Mouse (Mus musculus): ENCODE results near the gene Fam189a1. TPM values are rescaled to one million over a fixed set of nuclear protein-coding genes. Genes with fewer than 3 reads are reported as not detected.

Gene Fam189a1
- polyA plus RNA-seq, 1 experiment: not detected

DNA sequence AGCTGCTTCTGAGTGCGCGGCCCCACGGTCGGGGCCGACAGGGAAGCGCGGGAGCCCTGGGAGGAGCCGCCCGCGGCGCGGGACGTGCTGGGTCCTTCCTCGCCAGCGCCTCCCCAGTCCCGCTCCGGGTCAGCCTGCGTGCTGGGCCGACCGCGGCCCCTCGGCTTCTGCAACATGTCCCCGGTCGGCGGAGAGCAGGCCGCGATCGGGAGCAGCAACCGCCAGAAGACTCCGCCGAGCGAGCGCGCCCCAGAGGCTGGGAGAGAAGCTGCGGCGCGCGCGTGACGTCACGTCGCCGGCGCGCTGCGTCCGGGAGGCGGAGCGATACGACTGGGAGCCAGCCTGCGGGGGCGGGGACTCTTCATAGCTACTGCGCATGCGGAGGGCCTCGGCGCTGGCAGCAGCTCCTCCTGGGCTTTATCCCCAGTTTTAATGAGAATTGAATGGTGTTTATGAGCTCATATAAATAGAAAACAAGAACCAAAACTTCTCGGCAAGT, 283.6 kb downstream of the Fam189a1 start, which contains the start of gene Nsmce3:
Gene Nsmce3 (minus strand): TSS at position 255 of the 499 bp plus-strand sequence.
- H3K4me3 ChIP-seq (ENCODE audit: insufficient read depth, low read depth, low read length): peak within 1 kb of the TSS; percentile 96
- H3K27ac ChIP-seq (replicated peaks; ENCODE audit: low read depth, low read length): peak within 1 kb of the TSS; percentile 71
- H3K4me1 ChIP-seq (ENCODE audit: control insufficient read depth, insufficient read depth, insufficient read length, low read length): peaks cover 6% of the 10 kb centered on the region

GRCm38 (mm10) chr7:64871987-64872742, 284.2 kb downstream of the Fam189a1 start:
- H3K27ac ChIP-seq (replicated peaks; ENCODE audit: low read depth, low read length): peak overlapping the region; percentile 71
- peak overlapping the region; percentile 96 for H3K4me3 ChIP-seq (ENCODE audit: insufficient read depth, low read depth, low read length)
- H3K4me1 ChIP-seq (ENCODE audit: control insufficient read depth, insufficient read depth, insufficient read length, low read length): peaks cover 6% of the 10 kb centered on the region

DNA sequence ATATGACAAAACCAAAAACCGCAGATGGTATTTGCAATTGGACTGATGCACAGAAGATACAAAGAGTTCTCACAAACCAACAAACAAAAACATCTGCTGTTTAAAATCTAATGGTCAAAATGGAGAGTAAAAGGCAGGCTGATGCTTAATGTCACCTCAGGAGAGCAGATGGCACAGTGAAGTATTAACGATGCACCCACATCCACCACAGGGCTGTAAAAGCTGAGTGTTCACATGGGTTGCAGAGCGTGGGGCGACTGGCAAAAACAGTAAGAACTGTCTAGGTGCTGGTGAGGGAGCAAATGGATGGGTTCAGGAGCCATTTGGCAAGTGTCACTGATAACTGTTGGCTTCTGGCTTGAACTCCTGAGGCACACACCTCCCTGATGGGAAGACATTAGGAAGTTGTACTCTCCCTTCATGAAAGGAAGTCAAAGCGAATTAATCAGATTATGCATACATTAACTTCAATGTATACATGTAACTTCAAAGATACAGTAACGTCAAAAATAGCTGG, 286.8 kb downstream of the Fam189a1 start:
- Histone ChIP-seq H3K4me3 (ENCODE audit: insufficient read depth, low read depth, low read length) (no peak overlapping the region), H3K4me1 (ENCODE audit: control insufficient read depth, insufficient read depth, insufficient read length, low read length) (peaks cover 6% of the 10 kb centered on the region), H3K27ac (replicated peaks; ENCODE audit: low read depth, low read length) (no peak overlapping the region)

GRCm38 (mm10) chr7:64863538-64863937, 292.8 kb downstream of the Fam189a1 start:
- Histone ChIP-seq H3K4me1 (ENCODE audit: control insufficient read depth, insufficient read depth, insufficient read length, low read length) (no peaks in the 10 kb centered on the region), H3K4me3 (ENCODE audit: insufficient read depth, low read depth, low read length) (no peak overlapping the region), H3K27ac (replicated peaks; ENCODE audit: low read depth, low read length) (no peak overlapping the region)

- H3K4me1 ChIP-seq (ENCODE audit: control insufficient read depth, insufficient read depth, insufficient read length, low read length): no peaks in the 10 kb centered on the region
- H3K27ac ChIP-seq (replicated peaks; ENCODE audit: low read depth, low read length): no peak overlapping the region
- no peak overlapping the region for H3K4me3 ChIP-seq (ENCODE audit: insufficient read depth, low read depth, low read length)
Observed at GRCm38 (mm10) chr7:64862978-64863377, 293.4 kb downstream of the Fam189a1 start.

GRCm38 (mm10) chr7:64856526-64857082, 299.8 kb downstream of the Fam189a1 start:
- Histone ChIP-seq H3K27ac (replicated peaks; ENCODE audit: low read depth, low read length) (no peak overlapping the region), H3K4me3 (ENCODE audit: insufficient read depth, low read depth, low read length) (0 out of 2 replicates have a peak overlapping the region, but pooled peaks have one; percentile 5)

DNA sequence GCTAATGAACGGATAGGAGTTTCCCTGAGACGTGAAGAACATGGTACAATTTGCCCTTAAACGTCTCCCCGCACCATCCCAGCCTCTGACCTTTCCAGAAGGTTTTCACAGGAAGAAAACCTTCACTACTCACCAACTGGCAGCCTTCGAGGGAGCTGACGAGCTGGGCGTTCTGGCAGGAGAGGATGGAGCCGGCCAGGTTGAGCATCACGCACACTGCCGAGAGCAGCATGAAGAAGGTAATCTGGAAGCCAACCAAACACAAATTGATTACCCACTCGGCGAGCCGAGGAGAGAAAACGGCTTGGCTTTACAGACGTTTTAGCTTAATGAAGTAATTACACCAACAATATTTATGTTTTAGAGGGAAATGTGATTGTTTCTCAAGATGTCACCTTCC, 300.4 kb downstream of the Fam189a1 start:
- Histone ChIP-seq H3K4me1 (ENCODE audit: control insufficient read depth, insufficient read depth, insufficient read length, low read length) (no peaks in the 10 kb centered on the region), H3K4me3 (ENCODE audit: insufficient read depth, low read depth, low read length) (no peak overlapping the region), H3K27ac (replicated peaks; ENCODE audit: low read depth, low read length) (no peak overlapping the region)

More at GRCm38 (mm10) chr7:64856526-64857082, 299.8 kb downstream of the Fam189a1 start:
- no peaks in the 10 kb centered on the region for H3K4me1 ChIP-seq (ENCODE audit: control insufficient read depth, insufficient read depth, insufficient read length, low read length)

DNA sequence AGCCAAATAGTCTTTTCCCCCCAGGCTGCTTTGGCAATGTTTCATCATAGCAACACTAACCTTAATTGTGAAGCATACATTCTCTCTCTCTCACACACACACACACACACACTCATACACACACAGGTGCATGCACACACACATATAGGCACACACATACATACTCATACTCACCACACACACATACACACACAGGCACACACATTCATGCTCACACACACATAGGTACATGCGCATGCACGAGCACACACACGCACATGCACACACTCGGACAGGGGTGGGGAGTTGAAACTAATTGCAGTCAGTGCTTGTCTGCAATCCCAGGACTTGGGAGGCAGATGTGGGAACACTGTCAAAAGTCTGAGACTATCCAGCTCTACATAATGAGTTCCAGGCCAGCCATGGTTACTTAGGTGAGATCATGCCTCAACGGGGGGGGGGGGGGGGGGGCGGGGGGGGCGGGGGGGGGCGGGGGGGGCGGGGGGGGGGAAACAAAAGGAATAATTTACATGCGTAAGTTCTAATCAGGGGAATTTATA, 300.9 kb downstream of the Fam189a1 start:
- Histone ChIP-seq H3K4me3 (ENCODE audit: insufficient read depth, low read depth, low read length) (no peak overlapping the region), H3K4me1 (ENCODE audit: control insufficient read depth, insufficient read depth, insufficient read length, low read length) (no peaks in the 10 kb centered on the region), H3K27ac (replicated peaks; ENCODE audit: low read depth, low read length) (no peak overlapping the region)

DNA sequence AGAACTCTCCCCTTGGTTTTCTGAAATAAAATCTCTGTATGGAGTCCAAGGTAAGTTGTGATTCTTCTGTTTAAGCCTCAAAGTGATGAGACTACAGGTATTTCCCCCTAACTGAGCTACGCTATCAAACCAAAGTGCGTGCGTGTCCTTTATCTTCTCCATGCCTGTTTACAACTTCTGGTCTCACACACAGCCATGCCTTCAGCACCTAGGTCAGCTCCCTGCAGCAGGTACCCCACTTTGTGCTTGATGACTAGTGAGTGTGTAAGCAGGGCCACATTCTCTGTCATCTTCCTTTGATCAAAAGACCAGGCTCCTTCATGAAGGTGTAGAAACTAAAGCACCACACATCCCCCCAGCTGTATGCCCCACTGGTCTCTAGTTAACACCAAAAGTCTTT, 305.6 kb downstream of the Fam189a1 start:
- no peak overlapping the region for H3K4me3 ChIP-seq (ENCODE audit: insufficient read depth, low read depth, low read length)
- H3K4me1 ChIP-seq (ENCODE audit: control insufficient read depth, insufficient read depth, insufficient read length, low read length): no peaks in the 10 kb centered on the region
- H3K27ac ChIP-seq (replicated peaks; ENCODE audit: low read depth, low read length): no peak overlapping the region

DNA sequence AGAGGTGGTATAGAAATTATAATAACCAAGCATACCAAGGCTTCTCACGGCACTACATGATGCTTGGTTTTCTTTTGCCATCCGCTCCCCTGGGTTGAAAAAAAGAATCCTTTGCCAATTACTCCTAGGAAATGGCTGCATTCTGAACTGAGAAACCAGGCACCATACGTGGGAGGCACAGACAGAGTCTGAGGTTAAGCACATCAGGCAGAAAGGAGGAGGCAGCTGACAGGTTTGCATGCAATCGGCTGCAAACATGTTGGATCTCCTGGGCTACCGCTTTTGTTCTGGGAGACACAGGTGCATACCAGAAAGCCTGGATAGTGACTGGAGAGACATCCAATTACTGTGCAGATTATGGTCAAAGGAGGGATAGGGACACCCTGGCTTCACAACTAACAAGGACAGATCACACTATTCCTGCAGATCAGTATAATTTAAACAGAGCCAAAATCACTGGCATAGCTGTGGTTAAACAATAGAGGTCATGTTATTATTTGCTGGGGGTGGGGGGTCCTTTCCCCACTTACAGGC, 308.9 kb downstream of the Fam189a1 start:
- Histone ChIP-seq H3K4me1 (ENCODE audit: control insufficient read depth, insufficient read depth, insufficient read length, low read length) (no peaks in the 10 kb centered on the region), H3K4me3 (ENCODE audit: insufficient read depth, low read depth, low read length) (no peak overlapping the region), H3K27ac (replicated peaks; ENCODE audit: low read depth, low read length) (no peak overlapping the region)

DNA sequence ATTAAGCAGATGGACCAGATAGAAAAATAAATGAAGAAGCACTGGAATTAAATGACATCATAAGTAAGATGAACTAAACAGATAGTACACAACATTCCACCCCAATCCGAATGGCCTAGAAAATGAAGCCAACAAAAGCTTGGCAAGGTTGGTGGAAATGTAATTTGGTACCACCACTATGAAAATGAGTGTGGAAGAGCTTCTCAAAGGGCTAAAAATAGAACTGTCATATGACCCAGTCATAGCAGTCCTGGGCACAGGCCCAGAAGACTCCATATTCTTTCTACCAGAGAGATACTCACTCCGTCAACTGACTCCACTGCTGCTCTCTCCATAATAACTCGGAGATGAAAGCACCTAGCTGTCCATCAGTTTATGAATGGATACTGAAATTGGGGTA, 310.3 kb downstream of the Fam189a1 start:
- Histone ChIP-seq H3K4me3 (ENCODE audit: insufficient read depth, low read depth, low read length) (no peak overlapping the region), H3K4me1 (ENCODE audit: control insufficient read depth, insufficient read depth, insufficient read length, low read length) (no peaks in the 10 kb centered on the region), H3K27ac (replicated peaks; ENCODE audit: low read depth, low read length) (no peak overlapping the region)

DNA sequence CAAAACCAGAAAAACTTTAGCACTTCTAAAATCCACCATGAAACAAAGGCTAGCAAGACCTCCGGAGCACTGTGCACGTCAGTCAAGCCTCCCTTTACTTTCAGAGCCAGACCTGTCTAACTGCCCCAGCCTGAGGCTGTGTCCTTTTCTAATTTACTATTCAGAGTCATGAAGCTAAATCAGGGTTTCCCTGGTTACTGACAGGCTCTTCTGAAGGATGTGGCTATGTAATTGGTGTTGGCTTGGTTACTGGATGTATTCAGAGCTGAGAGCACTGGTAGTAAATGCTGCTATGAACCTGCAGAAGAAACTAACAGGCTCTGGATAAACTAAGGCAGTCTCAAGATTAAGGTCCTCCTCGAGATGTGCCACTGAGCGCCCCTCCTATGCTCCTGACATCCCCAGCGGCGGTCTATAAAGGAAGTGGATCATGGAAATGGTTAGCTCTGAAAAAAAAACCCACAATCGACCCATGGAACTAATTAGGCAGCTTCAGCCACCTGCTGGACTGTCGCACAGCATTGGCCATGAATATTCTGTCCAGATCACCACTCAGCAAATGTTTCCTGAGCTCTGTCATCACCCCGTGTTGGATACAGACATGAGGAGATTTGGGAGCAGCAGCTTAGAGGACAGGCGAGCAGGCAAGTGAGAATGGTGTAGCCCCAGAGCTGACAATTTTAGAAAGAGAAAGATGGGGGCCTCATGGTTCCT, 315.3 kb downstream of the Fam189a1 start:
- Histone ChIP-seq H3K27ac (replicated peaks; ENCODE audit: low read depth, low read length) (no peak overlapping the region), H3K4me3 (ENCODE audit: insufficient read depth, low read depth, low read length) (no peak overlapping the region), H3K4me1 (ENCODE audit: control insufficient read depth, insufficient read depth, insufficient read length, low read length) (no peaks in the 10 kb centered on the region)

DNA sequence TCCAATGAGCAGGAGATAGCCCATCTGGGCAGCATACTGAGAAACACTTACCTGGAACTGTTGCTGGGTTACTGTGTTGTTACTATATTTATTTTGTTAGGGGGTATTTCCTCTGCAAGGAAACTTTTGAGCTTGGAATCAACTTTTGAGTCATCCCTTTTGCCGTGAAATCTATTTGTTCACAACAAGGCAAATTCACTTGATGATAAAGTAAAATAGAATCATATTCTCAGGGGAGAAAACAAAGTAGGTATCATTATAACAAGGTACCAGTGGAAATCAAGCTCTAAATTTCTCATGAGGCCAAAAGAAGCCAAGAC, 315.8 kb downstream of the Fam189a1 start:
- Histone ChIP-seq H3K4me3 (ENCODE audit: insufficient read depth, low read depth, low read length) (no peak overlapping the region), H3K4me1 (ENCODE audit: control insufficient read depth, insufficient read depth, insufficient read length, low read length) (no peaks in the 10 kb centered on the region), H3K27ac (replicated peaks; ENCODE audit: low read depth, low read length) (no peak overlapping the region)

DNA sequence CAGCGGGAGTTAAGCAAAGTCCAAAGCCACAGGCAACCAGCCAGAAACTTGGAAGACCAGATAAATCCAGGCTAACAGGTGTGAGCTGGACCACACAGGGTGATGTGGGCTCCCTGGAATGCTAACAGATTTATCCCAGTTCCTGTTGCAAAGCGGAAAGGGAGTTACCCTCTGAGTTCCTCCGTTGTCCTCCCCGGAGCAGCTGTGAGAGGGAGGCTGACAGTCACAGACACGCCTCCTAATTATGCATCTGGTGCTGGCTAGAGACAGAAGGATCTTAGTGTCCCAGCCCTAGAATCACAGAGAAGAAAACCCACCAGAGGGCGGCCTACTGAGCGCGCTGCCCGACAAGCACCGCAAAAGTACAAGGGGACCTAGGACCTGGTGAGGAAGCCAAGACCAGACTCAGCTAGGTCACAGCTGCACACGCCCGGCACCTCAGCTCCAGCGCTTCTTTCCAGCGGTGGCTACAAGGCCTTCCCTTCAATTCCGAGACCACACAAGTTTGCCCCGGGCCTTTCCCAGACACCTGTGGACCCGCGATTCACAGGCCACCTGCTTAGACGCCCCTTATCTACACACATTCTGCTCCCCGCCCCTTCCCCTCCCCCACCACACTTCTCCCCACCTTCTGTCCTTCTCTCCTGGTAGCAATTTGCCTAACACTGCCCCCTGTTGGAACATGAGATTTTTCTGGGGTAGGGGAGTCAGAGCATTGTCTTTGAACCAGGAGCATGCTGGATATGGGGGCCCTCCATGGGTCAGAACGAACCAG, 316.4 kb downstream of the Fam189a1 start:
- Histone ChIP-seq H3K4me3 (ENCODE audit: insufficient read depth, low read depth, low read length) (no peak overlapping the region), H3K27ac (replicated peaks; ENCODE audit: low read depth, low read length) (no peak overlapping the region), H3K4me1 (ENCODE audit: control insufficient read depth, insufficient read depth, insufficient read length, low read length) (no peaks in the 10 kb centered on the region)
